Mouse (Mus musculus) liver, postnatal 0 days (tissue): ENCODE measurements around the gene Rgs9.

ENCODE experiments used
- CTCF ChIP-seq: sonication (generic); IDR thresholded peaks from 2 replicates; pipeline ENCODE4 v1.5.1; 2016; ENCODE audit warnings: antibody characterized with exemption, low read depth
- EP300 ChIP-seq: IDR thresholded peaks from 2 replicates; pipeline ENCODE4 v1.6.1; 2016; ENCODE audit warnings: antibody characterized with exemption, low read depth, mild to moderate bottlenecking

DNA sequence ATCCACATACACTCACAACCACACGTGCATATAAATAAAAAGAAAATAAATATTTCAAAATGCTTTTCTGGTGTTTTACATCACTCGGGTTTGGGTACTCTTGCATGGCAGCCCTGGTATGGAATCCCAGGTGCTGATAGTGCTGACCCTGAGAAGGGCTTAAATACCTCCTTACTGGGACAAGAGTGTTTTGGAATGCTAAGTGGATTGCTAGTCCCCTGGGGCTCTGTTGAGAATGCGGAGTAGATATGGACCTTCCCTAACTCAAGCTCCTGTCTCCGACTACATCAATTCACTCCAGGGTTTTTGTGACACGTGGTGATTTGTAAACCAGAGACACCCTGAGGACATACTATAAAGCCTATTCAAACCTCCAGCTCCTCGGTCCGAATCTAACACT, 45.6 kb upstream of the Rgs9 start:
- no peak for TF ChIP-seq CTCF
- no peak for TF ChIP-seq EP300
